Mouse (Mus musculus): ENCODE data around the gene Acad8. TPM values are rescaled to one million over a fixed set of nuclear protein-coding genes. Genes with fewer than 3 reads are reported as not detected.

Gene Acad8
- total and polyA plus RNA-seq, 3 experiments: 16.7 to 22.7 TPM; not detected in 1

DNA sequence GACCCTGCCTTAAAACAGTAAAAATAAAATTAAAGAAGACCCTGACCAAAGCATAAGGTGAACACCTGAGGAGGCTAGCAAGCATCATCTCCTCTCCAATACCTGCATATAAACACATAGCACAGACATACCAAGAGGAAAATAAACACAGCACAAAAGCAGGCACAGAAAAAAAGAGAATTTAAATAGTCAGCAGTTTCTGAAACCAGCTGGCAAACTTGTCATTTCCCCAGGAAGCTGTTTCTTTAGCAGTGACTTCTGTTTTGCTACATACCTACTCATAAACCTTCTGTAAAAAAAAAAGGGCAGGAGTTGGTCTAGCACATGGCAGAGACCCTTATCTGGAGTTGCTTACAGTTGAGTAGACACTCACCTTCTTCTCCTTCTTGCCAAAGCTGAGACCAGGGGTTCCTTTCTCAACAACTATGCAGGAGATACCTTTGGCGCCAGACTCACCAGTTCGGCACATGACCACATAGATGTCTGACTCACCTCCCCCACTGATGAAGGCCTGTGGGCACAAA lies 14.2 kb downstream of the Acad8 start (continued):
- TF ChIP-seq HCFC1 (IDR thresholded peaks at IDR 0.05; ENCODE audit: low read depth, low read length) (no peak), GATA1 (IDR thresholded peaks at IDR 0.05; ENCODE audit: low read depth, low read length) (no peak), ELF1 (IDR thresholded peaks at IDR 0.05; ENCODE audit: low read depth, low read length) (no peak), MXI1 (IDR thresholded peaks at IDR 0.05; ENCODE audit: low read depth, low read length) (peak; percentile 47; the same call in 1 of the 2 replicates), RCOR1 (IDR thresholded peaks at IDR 0.05; ENCODE audit: low read depth, low read length) (no peak), ZKSCAN1 (IDR thresholded peaks at IDR 0.05; ENCODE audit: low read depth, low read length) (no peak), SIN3A (IDR thresholded peaks at IDR 0.05; ENCODE audit: low read length) (peak; percentile 25; the same call in 1 of the 2 replicates), ETS1 (IDR thresholded peaks at IDR 0.05; ENCODE audit: low read depth, low read length) (peak; percentile 77), POLR2AphosphoS5 (IDR thresholded peaks at IDR 0.05; ENCODE audit: borderline replicate concordance, low read depth, low read length) (no peak), POLR2AphosphoS2 (IDR thresholded peaks at IDR 0.05; ENCODE audit: low read length) (no peak), USF2 (IDR thresholded peaks at IDR 0.05; ENCODE audit: borderline replicate concordance in 1 of 2, insufficient read depth in 1 of 2, low read depth in 1 of 2, low read length in 2 of 2) (no peak), NRF1 (IDR thresholded peaks at IDR 0.05; ENCODE audit: insufficient read depth, low read depth, low read length, poor library complexity, severe bottlenecking) (no peak), TAL1 (IDR thresholded peaks at IDR 0.05; ENCODE audit: low read length) (no peak)

- Histone ChIP-seq H3K4me3 (ENCODE audit: control insufficient read depth in 1 of 2, insufficient read depth in 1 of 2, low read depth in 2 of 2, low read length in 2 of 2) (no peak overlapping the region), H3K9me3 (replicated peaks; ENCODE audit: insufficient read depth, low read length) (no peaks in the 10 kb centered on the region), H3K79me2 (ENCODE audit: control insufficient read depth, insufficient read depth, low read length, poor library complexity) (no peaks in the 10 kb centered on the region), H3K27ac (ENCODE audit: control insufficient read depth, low read depth, low read length) (no peak overlapping the region), H3K36me3 (ENCODE audit: control insufficient read depth in 1 of 2, insufficient read depth in 2 of 2, low read length in 2 of 2) (peaks cover 0 to 2% of the 10 kb centered on the region in 2 experiments; a peak in 1 of 4 replicates), H3K9ac (ENCODE audit: control insufficient read depth, low read depth, low read length, poor library complexity, severe bottlenecking) (no peak overlapping the region), H3K27me3 (ENCODE audit: control insufficient read depth in 1 of 2, insufficient read depth in 2 of 2, low read length in 2 of 2) (no peaks in the 10 kb centered on the region), H3K4me1 (ENCODE audit: control insufficient read depth in 1 of 2, insufficient read depth in 2 of 2, low read length in 2 of 2) (no peaks in the 10 kb centered on the region)
- TF ChIP-seq SMC3 (IDR thresholded peaks at IDR 0.05; ENCODE audit: low read depth, low read length) (no peak), ETS1 (IDR thresholded peaks at IDR 0.05; ENCODE audit: low read depth, low read length) (no peak), MAZ (IDR thresholded peaks at IDR 0.05; ENCODE audit: low read depth, low read length) (no peak), GATA1 (IDR thresholded peaks at IDR 0.05; ENCODE audit: low read depth, low read length) (no peak), ELF1 (IDR thresholded peaks at IDR 0.05; ENCODE audit: low read depth, low read length) (no peak), GABPA (IDR thresholded peaks at IDR 0.05; ENCODE audit: low read depth, low read length) (no peak)
- DNase-seq (ENCODE audit: low read depth, low spot score): no peak
Measured at GRCm38 (mm10) chr9:26978776-26979175, 20.6 kb downstream of the Acad8 start.

DNA sequence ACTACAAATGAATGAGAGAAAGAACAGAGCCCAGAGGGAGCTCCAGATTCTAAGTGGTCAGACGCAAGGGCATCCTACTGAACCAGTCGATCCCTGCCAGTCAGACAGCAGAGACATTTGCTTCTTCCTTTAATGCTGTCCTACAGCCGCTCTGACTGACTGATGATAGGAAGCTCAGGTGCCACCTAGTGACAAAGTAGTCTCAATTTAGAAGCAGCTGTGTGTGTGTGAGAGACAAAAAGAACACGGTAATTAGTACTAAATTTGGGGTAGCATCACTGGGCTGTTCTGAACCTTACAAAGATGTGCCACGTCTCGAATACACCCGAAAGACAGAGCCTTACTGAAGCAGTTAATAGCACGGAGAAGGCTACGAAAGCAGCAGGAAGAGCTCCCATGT lies 21.6 kb downstream of the Acad8 start:
- TF ChIP-seq USF1 (IDR thresholded peaks at IDR 0.05; ENCODE audit: low read depth, low read length) (no peak), CTCF (IDR thresholded peaks at IDR 0.05 in 2 of 3, conservative IDR thresholded peaks at IDR 0.05 in 1 of 3; ENCODE audit: control insufficient read depth in 1 of 3, insufficient read depth in 1 of 3, low read depth in 2 of 3, low read length in 3 of 3, poor library complexity in 1 of 3, severe bottlenecking in 1 of 3) (no peak)
- no peak overlapping the region for H3K9ac ChIP-seq (ENCODE audit: control insufficient read depth, low read depth, low read length, poor library complexity, severe bottlenecking)
- no peak overlapping the region for H3K27ac ChIP-seq (ENCODE audit: control insufficient read depth, low read depth, low read length)
- H3K9me3 ChIP-seq (replicated peaks; ENCODE audit: insufficient read depth, low read length): no peaks in the 10 kb centered on the region
- no peak overlapping the region for H3K4me3 ChIP-seq (ENCODE audit: control insufficient read depth in 1 of 2, insufficient read depth in 1 of 2, low read depth in 2 of 2, low read length in 2 of 2)
- no peak for DNase-seq (ENCODE audit: low read depth, low spot score)
- no peaks in the 10 kb centered on the region for H3K27me3 ChIP-seq (ENCODE audit: control insufficient read depth in 1 of 2, insufficient read depth in 2 of 2, low read length in 2 of 2)
- H3K4me1 ChIP-seq (ENCODE audit: control insufficient read depth in 1 of 2, insufficient read depth in 2 of 2, low read length in 2 of 2): no peaks in the 10 kb centered on the region
- H3K79me2 ChIP-seq (ENCODE audit: control insufficient read depth, insufficient read depth, low read length, poor library complexity): no peaks in the 10 kb centered on the region
- H3K36me3 ChIP-seq (ENCODE audit: control insufficient read depth in 1 of 2, insufficient read depth in 2 of 2, low read length in 2 of 2): peaks cover 0 to 2% of the 10 kb centered on the region in 2 experiments; a peak in 1 of 4 replicates
